Mouse (Mus musculus) thymus, postnatal 14 days (tissue): ENCODE measurements around the gene Grin2c.

Source experiments
- DNase-seq: peaks from one replicate; pipeline ENCODE4 v3.0.0; 2021

Grin2c gene

DNA sequence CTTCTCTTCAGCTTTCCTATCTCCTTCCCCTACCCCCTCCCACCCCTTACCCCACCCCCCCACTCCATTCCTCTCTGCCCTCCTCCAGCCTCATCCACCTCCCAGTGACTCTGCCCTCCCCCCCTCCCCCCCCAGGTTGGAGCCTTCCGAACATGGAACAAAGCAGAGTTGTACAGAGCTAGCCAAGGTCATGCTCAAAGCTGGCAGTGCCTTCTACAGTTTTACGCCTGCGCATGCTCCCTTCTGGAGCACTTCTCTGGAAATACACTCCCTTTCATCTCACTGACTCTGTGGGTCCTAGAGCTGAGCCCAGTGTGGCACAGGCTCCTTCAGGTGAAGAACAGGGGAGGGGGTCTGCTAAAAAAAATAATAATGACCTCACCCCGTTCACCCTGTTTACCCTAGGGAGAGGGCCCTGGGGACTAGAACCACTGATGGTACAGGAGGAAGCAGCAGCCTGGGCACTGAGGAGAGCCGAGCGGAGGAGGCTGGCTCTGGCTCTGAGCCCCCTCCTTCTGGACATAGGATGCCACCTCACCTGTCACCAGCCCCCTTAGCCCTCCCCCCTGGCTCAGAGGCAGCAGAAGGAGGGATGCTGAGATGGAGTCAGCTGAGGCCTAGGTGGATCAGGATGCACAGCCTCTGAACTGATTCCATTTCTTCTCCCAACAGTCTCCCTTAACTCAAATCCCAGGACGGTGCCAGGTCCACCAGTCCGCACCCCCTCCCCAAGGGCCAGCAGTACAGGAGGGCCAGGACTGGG is 15.9 kb upstream of the Grin2c start:
- no peak for DNase-seq

DNA sequence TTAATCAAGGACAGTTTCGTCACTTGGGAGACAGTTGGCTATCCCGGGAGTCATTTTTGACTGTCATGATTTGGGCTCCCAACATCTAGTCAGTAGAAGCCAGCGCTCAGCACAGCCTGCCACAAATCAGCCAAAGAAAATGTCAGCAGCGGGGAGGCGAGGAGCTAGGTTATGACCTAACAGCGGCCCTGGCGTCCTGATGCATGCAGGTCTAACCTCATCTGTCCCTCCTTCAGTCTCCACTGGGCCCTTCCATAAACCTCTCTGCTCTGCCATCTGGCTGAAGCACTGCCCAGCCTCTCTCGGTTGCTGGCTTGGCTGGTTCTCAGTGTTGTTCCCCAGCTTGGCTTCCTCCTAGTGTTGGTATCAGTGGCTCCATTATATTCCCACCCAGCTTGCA is 15.3 kb upstream of the Grin2c start:
- no peak for DNase-seq

DNA sequence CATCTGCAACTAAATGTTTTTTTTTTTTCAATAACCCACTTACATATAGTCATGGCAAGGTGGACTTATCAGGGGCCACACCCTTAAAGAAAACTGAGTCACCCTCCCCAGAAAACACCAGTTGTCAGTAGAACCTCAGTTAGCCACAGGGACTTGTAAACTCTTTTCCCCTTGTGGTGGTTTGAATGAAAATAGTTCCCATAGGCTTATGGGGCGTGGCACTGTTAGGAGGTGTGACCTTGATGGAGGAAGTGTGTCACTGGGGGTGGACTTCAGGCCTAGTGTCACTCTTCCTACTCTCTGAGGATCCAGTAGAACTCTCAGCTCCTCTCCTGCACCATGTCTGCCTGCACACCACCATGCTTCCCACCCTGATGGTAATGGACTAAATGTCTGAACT is 12.7 kb upstream of the Grin2c start:
- DNase-seq = no peak

DNA sequence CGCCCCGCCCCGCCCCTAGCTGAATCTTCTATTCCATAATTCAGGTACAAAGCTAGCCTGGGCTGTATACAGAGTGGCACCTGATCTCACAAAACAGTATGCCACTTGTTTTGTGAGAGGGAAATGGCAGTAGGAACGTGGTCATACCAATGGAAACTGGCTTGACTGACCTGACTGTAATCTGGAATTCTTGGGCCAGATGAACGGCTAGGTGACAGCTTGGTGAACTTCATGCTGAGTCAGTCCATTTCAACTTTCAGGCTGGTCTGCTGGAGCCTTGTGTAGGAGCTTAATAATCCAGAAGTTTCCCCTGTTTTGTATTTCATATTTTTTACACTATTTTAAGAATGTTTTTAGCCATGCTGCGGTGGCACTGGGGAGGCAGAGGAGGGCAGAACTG is 11.1 kb upstream of the Grin2c start:
- DNase-seq = no peak

DNA sequence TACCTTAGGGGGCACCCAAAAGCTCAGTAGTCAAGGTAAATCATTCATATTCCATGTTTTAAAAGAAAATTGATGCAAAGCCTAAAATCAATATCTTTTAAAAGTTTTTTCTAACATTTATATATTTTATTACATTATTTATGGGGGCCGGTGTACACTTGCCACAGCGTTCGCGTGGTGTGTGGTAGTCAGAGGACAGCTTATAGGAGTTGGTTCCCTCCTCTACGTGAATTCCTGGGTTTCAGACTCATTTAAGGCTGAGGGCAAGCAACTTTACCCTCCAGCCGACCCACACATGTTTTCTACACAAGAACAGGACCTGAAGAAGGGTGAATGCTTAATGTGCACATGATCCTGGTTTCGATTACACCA is 10.5 kb upstream of the Grin2c start:
- DNase-seq = no peak

DNA sequence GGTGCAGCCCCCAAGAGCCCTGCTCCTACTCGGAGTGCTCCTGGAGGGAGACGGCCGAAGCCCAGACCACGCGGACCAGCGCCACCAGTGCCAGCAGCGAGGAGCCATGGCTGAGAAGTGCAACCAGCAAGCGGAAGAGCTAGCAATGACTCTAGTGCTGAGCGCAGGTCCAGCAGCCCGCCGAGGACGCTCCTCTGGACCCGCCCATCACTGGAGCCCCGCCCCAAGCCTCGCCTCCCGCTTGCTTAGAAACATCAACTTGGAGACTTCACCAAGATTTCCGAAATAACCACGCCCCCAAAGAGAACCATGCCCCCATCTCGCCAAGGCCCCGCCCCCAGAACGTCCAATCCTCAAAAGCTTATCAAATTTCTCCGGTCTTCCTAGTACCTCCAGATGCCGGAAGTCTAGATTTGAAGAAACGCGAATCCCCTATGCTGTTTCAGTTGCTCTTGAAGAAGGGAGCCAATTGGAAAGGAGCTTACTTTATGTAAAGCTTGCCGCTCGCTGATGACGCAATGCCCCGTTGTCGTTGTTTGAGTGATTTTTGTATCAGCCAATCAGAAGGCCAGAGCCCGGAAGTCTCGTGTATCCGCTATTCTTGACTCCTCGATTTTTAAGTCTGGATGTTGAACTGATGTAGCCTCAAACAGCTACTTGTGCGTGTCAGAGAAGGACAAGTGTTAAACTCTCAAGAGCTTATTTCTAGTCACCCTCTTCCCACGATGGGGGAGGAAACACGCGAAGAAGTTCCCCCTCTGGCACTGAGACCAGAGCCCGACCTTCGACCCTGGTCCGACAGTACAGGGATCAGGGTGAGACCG is 9.9 kb upstream of the Grin2c start, which contains the start of gene Fdxr:
Gene Fdxr, minus strand, starts transcription at position 271 of the 824 bp plus-strand sequence.
- DNase-seq = peak; percentile 99

DNA sequence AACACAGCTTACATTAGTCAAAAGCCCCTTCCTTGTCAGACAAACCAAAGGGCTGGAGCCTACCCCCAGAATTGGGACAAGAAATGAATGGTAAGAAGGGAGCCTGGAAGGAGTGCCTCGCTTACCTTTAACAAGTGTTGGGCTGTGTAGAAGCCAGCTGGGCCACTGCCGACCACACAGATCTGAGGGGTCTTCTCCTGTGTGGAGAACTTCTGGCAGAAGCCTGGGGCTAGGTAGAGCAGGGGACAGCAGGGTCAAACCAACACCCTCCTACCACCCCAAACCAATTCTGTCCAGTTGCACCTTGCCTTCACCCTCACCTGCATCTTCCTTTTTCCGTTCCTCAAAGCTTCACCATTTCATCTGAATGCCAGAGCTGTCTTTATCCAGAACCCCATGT is 8.9 kb upstream of the Grin2c start:
- no peak for DNase-seq

DNA sequence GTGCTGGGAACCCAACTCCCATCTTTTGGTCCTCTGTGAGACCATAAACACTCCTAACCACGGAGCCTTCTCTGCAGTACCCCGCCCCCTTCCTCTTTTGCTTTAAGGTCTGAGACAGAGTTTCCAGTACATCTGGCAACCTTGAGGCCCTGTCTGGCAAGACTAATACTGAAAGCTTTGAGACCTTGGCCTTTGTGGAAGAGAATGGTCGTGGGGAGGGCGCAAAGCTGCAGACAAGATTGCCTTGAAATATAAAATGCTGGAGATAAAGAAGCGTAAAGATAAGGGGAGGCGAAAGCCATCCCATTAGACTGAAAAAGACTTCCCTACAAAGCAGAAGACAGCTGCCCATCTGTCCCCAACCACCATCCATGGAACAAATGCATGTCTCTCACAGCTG is 8.5 kb upstream of the Grin2c start:
- no peak for DNase-seq

DNA sequence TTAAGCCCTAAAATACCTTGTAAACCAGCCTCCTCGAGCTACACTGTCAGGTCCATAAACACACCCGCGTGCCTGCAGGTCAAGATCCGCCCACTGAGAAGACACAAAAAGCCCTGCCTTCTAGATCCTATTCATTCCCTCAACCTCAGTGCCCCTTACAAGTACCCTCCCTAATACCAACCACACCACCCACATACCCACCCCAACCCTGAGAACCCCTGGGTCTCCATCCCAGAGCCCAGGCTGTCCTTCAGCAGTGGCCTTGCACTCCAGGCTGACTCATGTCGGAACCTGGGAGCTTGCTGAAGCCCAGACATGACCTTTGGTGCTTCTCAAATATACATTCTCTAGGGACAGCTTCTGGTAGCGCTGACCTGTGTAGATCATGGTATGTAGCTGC is 7.7 kb upstream of the Grin2c start:
- no peak for DNase-seq

DNA sequence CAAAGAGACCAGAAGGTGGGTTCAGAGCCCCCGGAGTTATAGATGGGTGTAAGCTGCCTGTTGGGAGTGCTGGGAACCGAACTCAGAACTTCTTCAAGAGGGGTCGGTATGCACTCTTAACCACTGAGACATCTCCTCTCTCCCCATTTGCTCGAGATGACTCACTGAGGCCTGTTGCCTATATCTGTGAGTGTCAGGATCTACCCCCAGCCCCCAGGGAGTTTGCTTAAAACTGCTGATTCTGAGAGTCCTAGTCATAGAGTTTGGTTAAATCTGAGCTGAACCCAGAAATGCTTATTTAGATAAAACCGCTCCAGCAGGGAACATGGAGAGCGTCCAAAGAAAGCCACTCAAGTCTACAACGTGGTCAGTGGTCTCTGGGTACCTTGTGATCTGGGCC is 7.1 kb upstream of the Grin2c start:
- DNase-seq = no peak

DNA sequence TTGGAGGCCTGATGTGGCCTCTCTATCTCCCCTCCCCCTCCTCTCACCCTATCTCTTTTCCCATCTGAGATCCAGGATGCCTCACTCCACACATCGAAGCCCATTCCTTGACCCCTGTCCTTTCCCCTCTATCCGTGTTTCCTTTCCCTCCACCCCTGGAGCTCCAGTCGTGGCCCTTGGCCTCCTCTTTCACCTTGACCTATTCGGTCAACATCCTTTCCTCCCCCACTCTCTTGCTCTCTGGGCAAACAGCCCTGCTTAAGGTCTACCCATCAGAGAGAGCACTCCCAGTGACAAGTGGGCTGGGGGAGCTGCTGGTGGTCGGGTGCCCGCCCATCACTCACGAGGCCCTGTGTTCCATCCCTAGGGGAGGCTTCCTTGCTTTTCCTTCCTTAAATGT is 6.7 kb upstream of the Grin2c start:
- DNase-seq = no peak

DNA sequence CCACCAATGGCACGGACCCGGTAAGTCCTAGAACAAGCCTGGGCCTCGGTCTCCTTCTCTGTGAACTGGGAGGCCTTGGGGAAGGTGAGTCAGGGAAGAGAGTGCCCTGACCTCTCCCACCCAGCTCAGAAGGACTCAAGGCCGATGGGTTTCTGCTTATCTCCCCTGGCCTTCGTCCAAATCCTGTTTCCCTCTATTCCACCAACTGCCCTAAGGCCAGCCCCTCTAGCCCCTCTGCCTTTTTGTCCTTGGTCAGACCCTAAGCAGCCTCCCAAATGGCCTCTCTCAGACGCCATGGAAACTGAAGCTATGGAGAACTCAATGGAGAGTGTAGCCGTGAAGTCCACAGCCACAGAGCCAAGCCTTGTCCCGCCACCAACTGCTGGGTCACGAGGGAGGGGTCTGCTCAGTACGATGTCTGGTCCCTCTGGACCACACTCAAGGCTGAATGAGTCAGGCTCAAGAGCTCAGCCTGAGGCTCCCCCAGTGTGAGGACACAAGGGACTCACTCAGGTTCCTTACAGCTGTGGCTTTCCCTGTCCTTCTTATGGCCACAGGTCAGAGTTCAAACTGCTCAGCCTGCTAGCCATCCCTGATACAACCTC is 6.0 kb upstream of the Grin2c start:
- no peak for DNase-seq

DNA sequence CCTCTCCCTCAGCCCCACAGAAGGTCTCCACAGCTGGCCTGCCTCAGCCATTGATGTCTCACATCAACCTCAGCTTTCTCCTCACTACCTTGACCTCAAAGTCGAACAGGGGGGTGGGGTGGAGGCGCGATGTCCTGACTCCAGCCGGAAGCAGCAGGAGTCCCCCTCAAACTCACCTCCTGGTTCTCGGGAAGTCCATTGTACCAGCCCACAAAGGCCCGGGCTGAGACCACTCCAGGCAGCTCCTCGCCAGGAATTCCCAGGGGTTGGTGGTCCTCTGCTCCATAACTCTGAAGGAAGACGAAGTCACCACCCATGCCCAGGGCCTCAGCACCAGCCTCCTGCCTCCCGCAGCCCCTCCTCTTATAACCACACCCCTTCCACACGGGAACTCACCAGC is 4.4 kb upstream of the Grin2c start:
- no peak for DNase-seq

DNA sequence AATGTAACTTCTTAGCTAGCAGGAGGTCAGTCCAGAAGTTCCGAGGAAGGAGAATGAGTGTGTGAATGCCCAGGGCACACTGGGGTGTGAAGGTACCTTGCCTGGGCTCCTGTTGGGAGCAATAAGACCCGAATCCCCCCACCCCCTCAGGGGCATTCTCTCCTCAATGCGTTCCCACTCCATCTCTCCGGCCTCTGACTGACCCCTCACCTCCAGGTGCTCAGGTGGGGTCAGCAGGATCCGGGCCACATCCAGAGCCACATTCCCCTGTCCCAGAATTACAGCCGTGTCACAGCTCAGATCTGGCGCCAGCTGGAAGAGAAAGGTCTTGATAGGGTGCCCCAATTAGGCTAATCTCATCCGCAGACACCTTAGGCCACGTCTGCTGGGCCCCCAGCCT is 4.0 kb upstream of the Grin2c start:
- no peak for DNase-seq

DNA sequence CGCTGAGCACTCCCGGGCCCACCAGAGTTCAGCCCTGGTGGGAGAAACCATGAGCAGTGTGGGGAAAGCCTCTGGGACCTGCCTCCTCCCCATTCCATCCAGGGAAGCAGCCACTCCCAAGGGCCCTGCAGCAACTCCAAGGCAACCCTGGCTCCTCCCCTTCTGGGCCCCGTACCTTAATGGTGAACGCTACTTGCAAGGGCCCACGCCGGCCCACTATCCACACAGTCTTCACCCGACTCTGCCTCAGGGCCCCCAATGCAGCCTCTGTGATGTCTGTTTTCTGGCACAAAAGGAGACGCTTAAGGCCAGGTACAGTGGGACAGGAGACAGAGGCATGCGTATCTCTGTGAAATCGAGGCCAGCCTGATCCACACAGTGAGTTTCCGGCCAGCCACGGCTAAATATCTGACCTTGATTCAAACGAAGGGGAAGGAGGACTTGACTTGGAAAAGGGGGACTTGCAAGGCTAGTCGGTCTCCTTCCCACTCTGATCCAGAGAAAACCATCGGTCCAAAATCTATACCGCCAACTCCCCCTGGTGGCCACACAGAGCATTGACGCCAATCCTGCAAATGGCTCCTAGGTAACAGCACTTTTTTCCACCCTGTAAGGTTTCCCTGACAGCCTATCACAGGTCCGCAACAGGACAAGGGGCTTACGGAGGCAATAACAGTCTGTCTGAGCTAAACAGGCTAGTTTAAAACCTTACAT is 3.3 kb upstream of the Grin2c start:
- peak; percentile 69 for DNase-seq

DNA sequence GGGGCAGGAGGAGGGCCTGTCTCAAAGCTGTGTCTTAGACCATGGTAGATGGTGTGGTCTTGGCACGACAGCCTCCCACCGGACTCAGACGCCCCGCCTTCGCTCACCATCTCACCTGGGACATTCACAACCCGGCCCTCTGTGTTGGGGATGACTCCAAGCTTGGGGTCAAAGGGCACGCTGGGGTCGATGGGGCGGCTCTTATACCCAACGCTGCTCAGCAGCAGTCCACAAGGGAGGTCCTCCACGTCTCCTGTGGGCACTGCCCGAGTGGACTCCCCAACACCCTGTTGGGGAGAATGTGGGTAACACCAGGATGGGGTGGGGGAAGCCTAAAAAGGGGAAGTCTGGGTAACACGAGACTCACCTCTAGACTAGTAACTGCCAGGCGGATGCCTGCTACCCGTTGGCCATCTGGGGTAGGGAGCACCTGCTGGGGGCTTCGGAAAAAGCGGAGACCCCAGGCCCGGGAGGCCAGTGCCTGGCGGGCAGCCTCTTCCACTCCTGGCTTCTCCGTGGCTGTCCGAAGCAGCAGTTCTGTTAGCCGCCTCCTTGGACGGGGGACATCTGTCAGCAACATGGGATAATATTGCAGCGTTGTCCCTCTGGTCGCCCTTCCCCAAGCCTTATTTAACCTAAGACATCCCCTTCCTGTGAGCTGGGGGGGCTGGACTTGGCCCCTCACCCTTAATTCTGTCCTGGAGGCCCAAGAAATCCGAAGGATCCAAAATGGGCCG is 2.5 kb upstream of the Grin2c start:
- no peak for DNase-seq

DNA sequence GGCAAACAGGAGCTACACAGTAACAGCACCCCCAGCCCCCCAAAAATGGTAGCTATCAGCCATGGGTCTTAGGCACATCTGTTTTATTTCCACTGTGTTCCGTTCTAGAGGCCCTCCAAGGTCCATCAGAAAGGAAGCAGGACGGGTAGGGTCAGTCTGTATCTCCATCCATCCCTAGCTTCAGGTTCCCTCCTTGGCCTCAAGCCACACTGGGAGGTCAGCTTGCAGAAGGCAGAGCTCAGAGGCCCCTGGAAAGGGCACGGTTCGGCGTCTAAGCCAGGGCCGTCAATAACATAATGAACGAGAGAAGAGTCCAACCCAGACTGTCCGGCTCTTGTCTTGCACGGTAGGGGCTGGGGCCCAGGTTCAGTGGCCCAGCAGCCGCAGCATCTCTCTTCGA is 915 bp upstream of the Grin2c start:
- DNase-seq = no peak

DNA sequence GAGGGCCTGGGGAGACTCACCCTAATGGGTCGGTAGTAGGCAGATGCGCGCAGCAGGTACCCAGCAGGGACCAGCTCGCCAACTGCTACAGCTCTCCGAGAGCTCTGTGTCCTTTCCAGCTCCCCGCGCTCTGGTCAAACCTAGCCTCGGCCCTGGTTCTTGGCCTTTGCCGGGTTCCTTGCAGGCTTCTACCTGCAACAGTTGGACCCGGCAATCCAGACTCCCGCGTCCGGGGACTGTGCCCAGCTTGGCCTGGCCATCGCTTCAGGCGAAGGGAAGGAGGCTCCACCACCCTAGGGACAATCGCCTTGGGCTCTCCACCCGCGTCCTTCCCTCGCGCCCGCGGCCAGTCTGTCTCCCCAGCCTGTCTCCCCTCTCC is 654 bp downstream of the Grin2c start:
- no peak for DNase-seq

DNA sequence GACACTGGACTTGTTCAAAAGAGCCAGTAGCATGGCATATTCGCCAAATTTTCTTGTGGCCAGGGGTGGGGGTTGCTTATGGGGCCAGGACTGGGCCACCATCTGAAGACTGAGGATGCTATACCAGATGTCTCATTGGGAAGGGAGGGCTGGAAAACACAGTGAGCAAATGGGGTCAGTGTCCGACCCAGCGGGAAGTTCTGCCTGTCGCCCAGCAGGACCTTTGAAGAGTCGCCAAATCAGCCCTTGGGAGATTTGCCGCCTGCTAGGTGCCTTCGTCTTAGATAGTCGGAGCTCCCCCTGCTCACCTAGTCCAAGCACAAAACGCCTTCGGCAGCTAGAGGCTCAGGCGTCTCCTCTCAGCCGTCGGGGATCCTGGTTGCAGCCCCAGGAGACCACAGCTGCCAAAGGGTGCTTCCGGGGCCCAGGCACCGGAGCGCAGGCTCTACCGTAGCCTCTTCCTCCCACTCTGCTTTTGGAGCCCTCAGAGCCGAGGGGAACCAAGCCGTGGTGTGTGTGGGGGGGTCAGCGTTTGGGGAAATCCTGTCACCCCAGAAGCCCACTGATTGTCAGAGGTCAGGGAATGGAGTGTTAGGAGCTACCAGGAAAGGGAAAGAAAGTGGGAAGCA is 1.2 kb downstream of the Grin2c start:
- no peak for DNase-seq

DNA sequence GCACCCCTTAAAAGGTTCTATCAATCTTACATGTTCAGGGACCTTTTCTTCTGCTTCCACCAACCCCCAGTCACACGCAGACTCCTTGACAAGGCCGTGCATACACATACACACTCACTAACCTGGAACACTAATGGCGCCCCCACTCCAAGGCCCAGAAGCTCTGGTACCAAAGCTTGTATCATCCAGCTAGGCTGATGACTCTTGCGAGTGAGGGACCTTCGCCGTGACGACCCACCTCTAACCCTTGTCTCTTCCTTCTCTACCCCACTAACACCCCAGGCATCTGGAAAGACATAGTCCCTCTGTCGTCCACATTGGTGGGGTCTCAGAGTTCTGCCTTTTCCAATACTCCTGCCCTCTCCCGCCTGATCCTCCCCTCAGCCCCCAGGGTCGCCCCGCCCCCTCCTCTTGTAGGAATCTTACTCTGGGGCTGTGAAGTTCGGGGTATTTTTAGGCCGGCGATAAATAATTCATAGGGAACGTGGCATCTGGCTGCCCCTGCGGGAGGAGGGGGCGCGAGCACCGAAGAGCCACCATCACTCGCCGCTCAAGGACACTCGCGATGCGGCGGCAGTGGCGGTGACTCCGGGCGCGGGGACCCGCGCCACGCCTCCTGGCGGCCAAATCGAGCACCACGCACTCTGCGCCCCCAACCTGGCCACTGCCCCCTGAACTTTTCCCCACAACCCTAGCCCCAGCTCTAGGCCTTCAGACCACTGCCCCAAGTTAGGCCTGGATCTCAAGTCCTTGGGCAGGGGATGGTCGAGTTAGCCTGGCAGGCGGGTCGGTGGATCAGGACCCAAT is 2.0 kb downstream of the Grin2c start:
- DNase-seq = peak; percentile 53

DNA sequence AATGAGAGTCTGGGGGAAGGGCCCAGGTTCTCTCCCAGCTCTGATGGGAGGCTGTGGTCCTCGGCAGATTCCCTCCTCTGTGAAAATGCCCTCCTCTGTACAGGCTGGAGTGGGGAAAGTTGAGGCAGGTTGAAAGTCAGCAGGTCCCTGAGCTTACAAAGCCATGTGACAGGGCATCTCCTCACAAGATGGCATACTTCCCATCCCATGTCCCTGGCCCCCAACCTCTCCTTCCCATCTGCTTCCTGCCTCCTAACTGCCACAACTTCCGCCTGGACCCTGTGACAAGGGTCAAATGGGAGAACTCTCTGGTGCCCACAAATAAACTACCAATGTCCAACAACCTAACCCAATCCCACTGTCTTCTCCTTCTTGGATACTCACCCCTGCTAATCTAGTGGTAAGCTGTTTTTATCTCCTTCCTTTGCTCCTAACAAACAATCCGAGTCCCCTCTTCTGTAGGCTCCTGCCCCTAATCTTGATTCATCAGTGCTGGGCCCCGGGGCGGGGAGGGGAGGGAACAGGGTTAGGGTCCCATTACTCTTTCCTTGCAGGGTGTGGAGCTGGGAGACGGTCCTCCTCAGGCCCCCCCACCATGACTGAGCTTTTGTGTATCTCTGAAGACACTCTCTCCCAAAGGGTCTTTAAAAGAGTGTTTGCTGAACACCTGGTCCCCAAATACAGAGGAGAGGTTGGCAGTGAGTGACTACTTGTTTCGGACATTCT is 2.7 kb downstream of the Grin2c start:
- no peak for DNase-seq
